Mouse (Mus musculus) heart, postnatal 0 days (tissue): ENCODE measurements around the gene Nup153.

Experiments used
- CTCF ChIP-seq: IDR thresholded peaks from 2 replicates; pipeline ENCODE4 v1.5.1; 2016; ENCODE audit warnings: antibody characterized with exemption, control low read depth, low read depth
- EP300 ChIP-seq: IDR thresholded peaks from 2 replicates; pipeline ENCODE4 v1.6.1; 2016; ENCODE audit warnings: antibody characterized with exemption, low read depth

DNA sequence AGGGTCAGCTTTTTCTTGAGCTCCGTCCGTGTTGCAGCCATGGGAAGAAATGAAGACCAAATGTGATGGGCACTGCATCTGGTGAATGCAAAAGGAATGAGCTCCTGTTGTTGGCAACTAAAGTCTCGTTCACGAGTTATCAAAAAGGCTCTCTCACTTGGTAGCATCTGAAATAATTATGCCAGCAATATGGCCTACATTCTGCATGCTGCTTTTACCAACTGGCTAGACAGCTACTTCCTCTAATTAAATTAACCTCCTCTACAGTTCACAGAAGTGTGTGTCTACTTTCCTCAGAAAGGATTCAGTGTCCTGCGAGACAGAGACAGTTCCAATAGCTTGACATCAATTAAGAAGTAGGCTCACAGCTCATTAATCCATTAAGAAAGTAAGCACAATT is 73.2 kb downstream of the Nup153 start:
- no peak for TF ChIP-seq CTCF
- no peak for TF ChIP-seq EP300
